ENCODE assay signal across 11 mouse cellular contexts in the genomic region with DNA sequence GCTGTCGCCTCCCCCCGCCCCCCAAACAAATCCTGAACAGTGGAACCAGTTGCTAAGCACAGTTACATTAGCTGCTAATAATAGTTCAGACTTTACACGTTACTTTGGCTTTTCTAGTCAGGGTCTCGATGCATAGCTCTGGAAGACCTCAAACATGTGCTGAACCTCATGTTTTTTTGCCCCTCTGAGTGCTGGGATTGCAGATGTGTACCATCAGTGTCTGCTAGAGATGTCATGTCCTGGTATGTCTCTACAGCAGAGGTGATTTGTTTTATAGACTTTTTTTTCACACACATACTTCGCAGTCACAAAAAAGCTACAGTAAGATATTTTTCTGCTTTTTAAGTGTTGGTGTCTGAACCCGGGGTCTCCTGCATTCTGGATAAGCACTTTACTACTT.
"Had no signal": no experiment of that assay in that cellular context is flagged by ENCODE, and none has a peak within 500 bp of the region (broad histone marks: within the 10 kb centered on the region; RNA-seq: fewer than 3 reads in every experiment).

No protein-coding gene starts in this region.

- H3K9ac ChIP-seq: limb, embryonic 13.5 days; liver, embryonic 14.5 days; midbrain, embryonic 12.5 days had no signal

- H3K4me3 ChIP-seq: layer of hippocampus, adult 2 months; limb, embryonic 13.5 days; midbrain, embryonic 12.5 days had no signal

- H3K27me3 ChIP-seq: limb, embryonic 13.5 days; midbrain, embryonic 12.5 days had no signal

- H3K4me1 ChIP-seq: midbrain, embryonic 12.5 days had no signal

- H3K27ac ChIP-seq: limb, embryonic 13.5 days; liver, embryonic 14.5 days; midbrain, embryonic 12.5 days had no signal

- DNase-seq: kidney, adult 18-20 months; kidney, postnatal 10 days; left cerebral cortex, postnatal 4 days; lung, adult 18-20 months; spleen, adult 18-20 months; thymus, adult 2 months; thymus, postnatal 36 days had no signal

- H3K4me2 ChIP-seq: limb, embryonic 13.5 days; midbrain, embryonic 12.5 days had no signal
